Mouse (Mus musculus) embryo, embryonic 10.5 days (tissue): ENCODE measurements around the gene Asprv1.

Experiments
- DNase-seq: peaks from one replicate; pipeline ENCODE4 v3.0.0-alpha.2; 2015; ENCODE audit warnings: low spot score

Gene Asprv1

GRCm38 (mm10) chr6:86627946-86628345, at the start of gene Asprv1:
TSS of gene Asprv1 (plus strand) at chr6:86628164.
- DNase-seq = no peak

- DNase-seq = no peak
These were observed 49.6 kb upstream of the Asprv1 start for GRCm38 (mm10) chr6:86578396-86578795.

- peak; percentile 22 for DNase-seq
These were observed 48.7 kb upstream of the Asprv1 start for GRCm38 (mm10) chr6:86579066-86579784.

- DNase-seq = no peak
These were observed 48.0 kb upstream of the Asprv1 start for GRCm38 (mm10) chr6:86579926-86580325.

GRCm38 (mm10) chr6:86583141-86583540, 44.8 kb upstream of the Asprv1 start:
- no peak for DNase-seq

- no peak for DNase-seq
These were observed 44.3 kb upstream of the Asprv1 start for GRCm38 (mm10) chr6:86583601-86584215.

- peak; percentile 59 for DNase-seq
These were observed 43.5 kb upstream of the Asprv1 start for GRCm38 (mm10) chr6:86584296-86585015.

- peak; percentile 75 for DNase-seq
These were observed 42.8 kb upstream of the Asprv1 start for GRCm38 (mm10) chr6:86585070-86585600.

- no peak for DNase-seq
These were observed 41.9 kb upstream of the Asprv1 start for GRCm38 (mm10) chr6:86586070-86586469.

GRCm38 (mm10) chr6:86588429-86588828, 39.5 kb upstream of the Asprv1 start:
- DNase-seq = no peak

- DNase-seq = no peak
These were observed 34.6 kb upstream of the Asprv1 start for GRCm38 (mm10) chr6:86593146-86593897.

GRCm38 (mm10) chr6:86594636-86595035, 33.3 kb upstream of the Asprv1 start:
- peak; percentile 69 for DNase-seq

- no peak for DNase-seq
These were observed 32.0 kb upstream of the Asprv1 start for GRCm38 (mm10) chr6:86595865-86596440.

- no peak for DNase-seq
These were observed 29.2 kb upstream of the Asprv1 start for GRCm38 (mm10) chr6:86598742-86599193.

- DNase-seq = peak; percentile 86
These were observed 28.8 kb upstream of the Asprv1 start for GRCm38 (mm10) chr6:86599197-86599596.

GRCm38 (mm10) chr6:86599951-86600414, 28.0 kb upstream of the Asprv1 start:
- DNase-seq = no peak

GRCm38 (mm10) chr6:86605260-86605659, 22.7 kb upstream of the Asprv1 start:
- no peak for DNase-seq

GRCm38 (mm10) chr6:86606289-86606688, 21.7 kb upstream of the Asprv1 start:
- DNase-seq = no peak

- DNase-seq = no peak
These were observed 20.5 kb upstream of the Asprv1 start for GRCm38 (mm10) chr6:86607471-86607870.

- DNase-seq = no peak
These were observed 18.7 kb upstream of the Asprv1 start for GRCm38 (mm10) chr6:86609235-86609634.

GRCm38 (mm10) chr6:86610714-86611113, 17.2 kb upstream of the Asprv1 start:
- DNase-seq = no peak
